Mouse (Mus musculus) mammary gland, adult 2 months (tissue): ENCODE measurements around the gene Trappc5. TPM values are rescaled to one million over a fixed set of nuclear protein-coding genes. Genes with fewer than 3 reads are reported as not detected.

Experiments used
- polyA plus RNA-seq: library from polyadenylated mRNA; depleted of rRNA; stranded (reverse); fragments of >200 nt; gene quantifications from 2 replicates; pipeline ENCODE4 v1.2.3, GENCODE M21; 2012; ENCODE audit warnings: low replicate concordance; rRNA removed

Trappc5 gene
- polyA plus RNA-seq = 31.3 and 44.5 TPM in 2 replicates

DNA sequence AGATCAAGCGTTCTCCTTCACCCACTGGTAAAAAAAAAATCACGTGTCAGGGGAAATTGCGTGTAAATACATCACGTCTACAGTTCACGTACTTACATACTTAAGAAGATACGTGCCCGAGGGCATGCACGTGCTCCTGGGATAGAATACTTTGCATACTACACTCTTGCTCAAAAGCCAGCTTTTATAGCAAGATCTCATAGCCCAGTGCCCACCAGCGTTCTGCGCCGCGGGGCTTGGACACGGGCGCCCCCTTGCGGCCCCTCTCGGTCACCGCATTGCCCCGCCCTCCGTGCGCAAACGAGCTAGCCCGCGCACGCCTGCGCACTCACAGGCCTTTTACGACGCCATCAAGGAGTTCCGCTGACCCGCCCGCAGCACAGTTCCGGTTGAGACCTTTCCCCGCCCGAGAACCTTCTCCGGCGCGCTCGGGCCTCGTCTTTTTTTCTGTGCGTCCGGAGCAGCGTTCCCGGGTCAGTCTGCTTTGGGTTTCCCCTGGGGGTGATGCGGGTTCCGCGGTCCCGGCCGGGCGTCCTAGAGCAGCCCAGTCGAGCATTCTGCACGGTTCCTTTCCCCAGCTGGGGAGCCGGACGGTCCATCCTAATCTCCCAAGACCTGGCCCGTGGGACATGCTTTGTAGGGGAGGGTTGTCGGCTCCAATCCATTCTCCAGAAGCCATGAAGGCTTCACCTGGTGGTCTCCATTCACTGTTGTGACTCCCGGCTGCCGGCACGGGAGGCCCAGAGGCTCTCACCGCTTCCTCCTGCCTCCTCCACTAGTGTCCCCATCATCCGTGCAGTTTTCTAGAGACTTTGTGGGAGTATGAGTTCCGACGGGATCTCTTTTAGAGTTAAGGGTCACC, at the start of gene Trappc5:
Gene Trappc5, plus strand, starts transcription at position 169 of the 862 bp plus-strand sequence.

DNA sequence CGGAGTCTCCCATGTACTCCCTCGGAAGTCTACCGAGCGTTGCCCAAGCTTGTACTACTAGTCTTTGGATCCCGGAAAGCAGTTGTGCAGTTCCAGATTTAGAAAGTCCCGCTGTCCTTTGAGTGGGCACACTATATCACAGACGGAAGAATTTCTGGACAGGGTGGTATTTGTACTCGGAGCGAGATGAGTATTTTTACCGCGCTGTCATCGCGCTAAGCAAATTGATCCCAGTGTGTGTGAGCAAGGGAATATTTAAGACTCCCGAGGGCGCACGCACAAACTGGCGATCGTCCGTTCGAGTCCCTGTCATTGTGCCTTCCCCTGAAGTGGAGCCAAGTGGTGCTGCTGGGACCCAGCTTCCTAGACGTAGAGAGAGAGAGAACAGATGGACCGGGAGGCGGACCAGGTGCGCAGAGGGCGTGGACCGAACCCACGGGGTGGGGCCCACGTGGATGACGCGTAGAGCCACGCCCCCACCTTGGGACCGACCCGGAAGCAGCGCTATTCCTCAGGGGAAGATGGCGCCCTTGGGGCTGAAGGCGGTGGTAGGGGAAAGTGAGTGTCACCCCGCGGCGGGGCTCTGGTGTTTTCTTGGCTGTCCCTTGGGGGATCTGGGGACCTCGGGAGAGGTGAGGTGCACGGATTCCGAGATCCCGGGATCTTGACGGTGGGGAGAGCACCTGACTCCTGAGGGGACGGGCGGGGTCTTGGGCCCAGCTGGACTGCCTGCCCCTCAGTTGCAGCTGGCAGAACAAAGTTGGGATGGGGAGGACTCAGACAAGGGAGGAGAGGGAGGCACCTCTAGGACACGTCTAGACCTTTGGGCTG, 45.2 kb upstream of the Trappc5 start, which contains the start of gene Stxbp2:
Gene Stxbp2, plus strand, starts transcription at position 309 of the 831 bp plus-strand sequence.

DNA sequence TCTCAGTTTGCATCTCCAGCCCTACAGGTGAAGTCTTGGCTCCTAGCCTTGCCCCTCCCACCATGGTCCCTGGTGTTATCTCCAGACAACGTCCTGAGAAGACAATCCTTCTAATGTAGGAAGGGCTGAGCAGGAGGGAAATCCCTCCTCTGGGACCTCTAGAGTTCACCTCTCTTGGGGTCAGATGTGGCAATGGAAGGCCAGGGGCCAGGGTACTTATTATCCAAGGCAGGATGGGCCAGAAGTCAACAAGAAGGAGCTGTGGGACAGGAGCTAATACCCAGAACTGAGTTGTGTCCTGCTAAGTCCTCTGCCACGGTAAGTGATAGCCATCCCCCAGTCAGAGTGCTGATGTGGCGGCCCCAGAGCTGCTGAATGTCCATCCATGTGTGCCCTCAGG, 20.6 kb upstream of the Trappc5 start, which contains the start of gene Retn:
Gene Retn, plus strand, starts transcription at position 245 of the 400 bp plus-strand sequence.

DNA sequence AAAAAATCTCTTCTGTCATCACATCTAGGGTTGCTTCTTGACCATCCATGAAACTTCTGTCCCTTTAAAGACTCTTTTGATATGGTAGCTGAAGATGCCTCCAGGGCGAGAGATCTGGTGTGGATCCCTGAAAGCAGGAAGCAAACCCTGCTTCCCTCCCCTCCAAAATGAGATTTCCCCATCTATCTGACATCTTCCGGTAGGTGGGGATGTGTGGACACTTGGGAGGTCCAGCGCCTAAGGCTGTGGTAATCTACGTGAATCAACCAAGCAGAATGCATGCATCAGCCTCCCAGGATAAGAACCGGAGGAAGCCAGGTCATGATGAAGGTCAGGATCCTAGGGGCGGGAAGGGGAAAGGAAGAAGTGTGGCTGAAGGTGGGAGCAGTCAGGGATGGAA, 10.6 kb upstream of the Trappc5 start, which contains the start of gene Mcemp1:
Gene Mcemp1, plus strand, starts transcription at position 248 of the 400 bp plus-strand sequence.

DNA sequence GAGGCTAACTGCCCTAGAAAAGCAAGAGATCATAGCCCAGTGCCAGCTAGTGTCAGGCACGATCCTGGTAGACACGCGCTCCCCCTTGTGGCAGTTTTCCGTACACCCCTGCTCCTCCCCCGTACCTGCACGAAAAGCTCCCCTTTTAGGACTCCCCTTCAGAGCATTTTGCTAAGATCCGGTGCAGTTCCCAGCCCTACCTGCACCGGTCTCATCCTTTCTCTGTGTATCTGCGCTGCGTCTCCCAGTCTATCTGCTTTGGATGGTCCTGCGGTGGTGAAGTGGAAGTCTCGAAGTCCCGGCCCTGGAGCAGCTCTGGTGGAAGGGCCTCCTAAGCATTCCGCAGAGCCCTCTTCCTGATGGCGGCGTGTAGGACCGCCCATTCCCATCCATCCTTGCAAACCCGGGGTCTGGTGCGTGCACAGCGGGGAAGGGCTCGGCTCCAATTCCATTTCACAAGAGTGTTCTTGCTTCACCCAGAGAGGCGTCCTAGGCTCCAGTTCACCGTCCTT, 4.1 kb upstream of the Trappc5 start, which contains the start of gene Fcor:
Gene Fcor, minus strand, starts transcription at position 383 of the 512 bp plus-strand sequence.

DNA sequence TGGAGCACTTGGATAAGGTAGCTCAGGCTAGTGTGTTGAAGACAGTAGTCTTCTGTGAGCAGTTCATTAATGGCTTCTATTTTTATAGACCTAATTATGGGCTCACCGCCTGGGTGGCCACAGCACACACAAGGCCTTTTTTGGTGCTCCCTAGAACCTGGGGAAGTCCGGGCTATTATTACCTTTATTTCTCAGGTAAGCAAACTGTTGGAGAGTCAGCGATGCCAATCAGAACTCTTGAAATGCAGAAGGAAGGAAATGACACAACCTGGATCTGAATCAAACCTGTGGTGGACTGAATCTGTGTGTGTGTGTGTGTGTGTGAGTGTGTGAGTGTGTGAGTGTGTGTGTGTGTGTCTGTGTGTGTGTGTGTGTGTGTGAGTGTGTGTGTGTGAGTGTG, 18.0 kb downstream of the Trappc5 start, which contains the start of gene Fcer2a:
Gene Fcer2a, minus strand, starts transcription at position 55 of the 400 bp plus-strand sequence.

DNA sequence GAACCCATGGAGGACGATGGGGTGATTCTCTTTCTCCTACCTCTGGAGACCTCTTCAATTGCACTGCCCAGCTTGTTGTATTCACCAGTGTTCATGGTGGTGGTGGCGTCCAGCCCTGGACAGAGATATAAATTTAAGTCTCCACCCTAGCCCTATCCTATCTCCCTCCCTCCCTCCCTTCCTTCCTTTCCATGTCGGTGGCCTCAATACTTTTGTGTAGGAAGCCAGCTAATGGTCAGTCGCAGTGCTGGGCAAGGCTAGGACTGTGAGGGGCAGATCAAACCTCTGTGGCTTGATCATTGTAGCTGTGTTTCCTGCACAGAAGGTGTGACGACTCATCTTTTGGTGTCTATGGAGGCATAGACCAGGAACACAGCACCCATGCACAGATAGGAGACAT, 44.5 kb downstream of the Trappc5 start, which contains the start of gene Clec4g:
Gene Clec4g, minus strand, starts transcription at position 101 of the 400 bp plus-strand sequence.

Other genes starting within 250 kb of the Trappc5 start
- 8.4 and 11.1 TPM in 2 replicates for gene Pex11g, start 208.6 kb upstream of the Trappc5 start, polyA plus RNA-seq
- 0.10 and 0.11 TPM in 2 replicates for gene Tex45, start 205.4 kb upstream of the Trappc5 start, polyA plus RNA-seq
- 76.9 and 90.5 TPM in 2 replicates for gene Zfp358, start 183.2 kb upstream of the Trappc5 start, polyA plus RNA-seq
- gene Mcoln1, start 175.8 kb upstream of the Trappc5 start, polyA plus RNA-seq = 274 and 624 TPM in 2 replicates
- 59.0 and 66.0 TPM in 2 replicates for gene Pnpla6, start 160.9 kb upstream of the Trappc5 start, polyA plus RNA-seq
- gene C330021F23Rik, start 108.3 kb upstream of the Trappc5 start, polyA plus RNA-seq = not detected in 2 replicates
- gene Camsap3, start 89.0 kb upstream of the Trappc5 start, polyA plus RNA-seq = 11.5 and 13.9 TPM in 2 replicates
- 57.5 and 58.7 TPM in 2 replicates for gene Xab2, start 55.0 kb upstream of the Trappc5 start, polyA plus RNA-seq
- gene Pet100, start 54.8 kb upstream of the Trappc5 start, polyA plus RNA-seq = 2.9 and 7.1 TPM in 2 replicates
- not detected in 2 replicates for gene Pcp2, start 50.8 kb upstream of the Trappc5 start, polyA plus RNA-seq
- 123 and 137 TPM in 2 replicates for gene Stxbp2, start 45.3 kb upstream of the Trappc5 start, polyA plus RNA-seq
- gene Retn, start 20.5 kb upstream of the Trappc5 start, polyA plus RNA-seq = 504 and 837 TPM in 2 replicates
- gene Mcemp1, start 10.5 kb upstream of the Trappc5 start, polyA plus RNA-seq = 1.4 and 2.4 TPM in 2 replicates
- 92.6 and 226 TPM in 2 replicates for gene Fcor, start 3.9 kb upstream of the Trappc5 start, polyA plus RNA-seq
- gene Fcer2a, start 17.9 kb downstream of the Trappc5 start, polyA plus RNA-seq = 34.8 and 48.3 TPM in 2 replicates
- gene Clec4g, start 44.4 kb downstream of the Trappc5 start, polyA plus RNA-seq = 1.1 and 1.9 TPM in 2 replicates
- gene Cd209a, start 72.7 kb downstream of the Trappc5 start, polyA plus RNA-seq = 3.8 and 9.8 TPM in 2 replicates
- gene Cd209e, start 178.0 kb downstream of the Trappc5 start, polyA plus RNA-seq = 0.25 and 1.7 TPM in 2 replicates
- 10.3 and 29.4 TPM in 2 replicates for gene Cd209d, start 202.3 kb downstream of the Trappc5 start, polyA plus RNA-seq